ENCODE assay signal across 8 mouse cellular contexts in the genomic region with DNA sequence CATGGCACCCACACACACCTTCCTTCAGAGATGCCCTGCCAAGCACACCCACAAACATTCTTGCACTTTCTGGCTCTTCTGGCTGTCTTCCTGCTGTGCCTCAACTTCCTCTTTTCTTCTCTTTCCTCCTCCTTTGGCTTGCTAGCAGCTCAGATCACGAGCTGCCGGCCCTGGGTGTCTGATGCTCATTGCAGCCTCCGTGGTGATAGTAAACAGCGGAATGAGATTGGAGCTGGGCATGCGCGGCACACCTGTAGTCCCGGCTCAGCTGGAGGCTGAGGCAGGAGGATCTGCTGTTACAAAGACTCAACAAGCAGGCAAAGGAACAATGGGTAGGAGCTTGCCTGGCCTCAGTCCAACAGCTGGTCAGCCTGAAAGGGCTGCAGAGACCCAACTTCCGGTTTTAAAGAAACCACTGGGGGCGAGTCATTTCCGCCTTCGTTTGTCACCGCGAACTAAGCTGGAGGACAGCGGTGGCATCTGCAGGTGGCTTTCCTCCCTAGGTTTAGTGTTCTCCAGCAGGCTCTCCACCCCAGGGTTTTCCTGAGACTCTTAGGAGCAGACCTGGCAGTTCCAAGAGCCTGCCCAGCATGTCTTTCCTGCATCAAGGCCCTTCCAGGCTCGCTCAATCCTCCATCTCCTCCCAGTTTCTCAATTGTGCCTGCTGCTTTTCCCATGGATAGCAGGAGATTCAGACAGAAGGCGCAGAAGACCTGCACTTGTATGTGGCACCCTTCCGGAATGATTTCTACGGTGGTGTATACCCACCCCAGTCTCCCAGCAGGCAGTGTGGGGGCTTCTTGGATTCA. TPM values are rescaled to one million over a fixed set of nuclear protein-coding genes. Genes with fewer than 3 reads are reported as not detected.
DNase-seq lines count a peak whose midpoint lies in the region; ATAC-seq and TF ChIP-seq lines count a peak whose summit lies in the region.

No protein-coding gene starts in this region.

- no peaks in the 10 kb centered on the region for H3K27me3 ChIP-seq in heart, embryonic 16.5 days (ENCODE audit: control insufficient read depth, insufficient read depth, low read length)
- H3K27me3 ChIP-seq in splenic B cell, adult 2 months (ENCODE audit: control insufficient read depth, insufficient read depth, low read length, poor library complexity, severe bottlenecking), result no peaks in the 10 kb centered on the region

- no peak for TF ChIP-seq POLR2A in cortical plate, adult 2 months (IDR thresholded peaks at IDR 0.05; ENCODE audit: extremely low read depth, insufficient read depth, low read length)

- DNase-seq in right cerebral cortex, postnatal 14 days, result peak; percentile 44
- DNase-seq in right cerebral cortex, postnatal 36 days (ENCODE audit: low spot score in 2 of 2), result no peak
- peak; percentile 84 for DNase-seq in kidney, postnatal 10 days
- DNase-seq in splenic B cell, adult 2 months (ENCODE audit: low read depth, low spot score), result peak; percentile 89
- no peak for DNase-seq in cerebellum, adult 18-20 months

- H3K36me3 ChIP-seq in heart, embryonic 16.5 days (ENCODE audit: control insufficient read depth, insufficient read depth), result no peaks in the 10 kb centered on the region
- no peaks in the 10 kb centered on the region for H3K36me3 ChIP-seq in macrophage (ENCODE audit: inconsistent target)
- peaks cover 17% of the 10 kb centered on the region for H3K36me3 ChIP-seq in splenic B cell, adult 2 months (ENCODE audit: control insufficient read depth, insufficient read depth, low read length, poor library complexity, severe bottlenecking)

- H3K4me2 ChIP-seq in heart, embryonic 16.5 days (ENCODE audit: low read depth, low read length), result peak overlapping the region; percentile 66; the same call in 1 of the 2 replicates

- H3K27ac ChIP-seq in cortical plate, adult 2 months (ENCODE audit: insufficient read depth, low read length), result peak overlapping the region; percentile 72
- H3K27ac ChIP-seq in heart, embryonic 16.5 days (ENCODE audit: low read length), result peak overlapping the region; percentile 86
- H3K27ac ChIP-seq in macrophage, result peak overlapping the region; percentile 99

- no peak for TF ChIP-seq CTCF in cortical plate, adult 2 months (IDR thresholded peaks at IDR 0.05; ENCODE audit: extremely low read depth, insufficient read depth, low read length)

- WGBS in heart, embryonic 16.5 days, result 55% methylated on average over 18 of the region's 18 CpGs
- under 1% methylated on average over 18 of the region's 18 CpGs for WGBS in macrophage (ENCODE audit: missing documents)

- peaks cover 2% of the 10 kb centered on the region; the same call in 1 of the 2 replicates for H3K4me1 ChIP-seq in cortical plate, adult 2 months (ENCODE audit: control insufficient read depth, insufficient read depth, low read length)
- peaks cover 33% of the 10 kb centered on the region for H3K4me1 ChIP-seq in heart, embryonic 16.5 days (ENCODE audit: control insufficient read depth, insufficient read depth, low read length)

- H3K9ac ChIP-seq in heart, embryonic 16.5 days (ENCODE audit: low read length), result peak overlapping the region; percentile 32

- H3K79me2 ChIP-seq in macrophage (ENCODE audit: inconsistent target), result peaks cover 32% of the 10 kb centered on the region

- H3K9me3 ChIP-seq in heart, embryonic 16.5 days (replicated peaks; ENCODE audit: control insufficient read depth, low read length), result no peaks in the 10 kb centered on the region

- no peak for ATAC-seq in heart, embryonic 16.5 days (replicated peaks; ENCODE audit: extremely low read depth, insufficient read depth, low FRiP score)

- H3K4me3 ChIP-seq in cortical plate, adult 2 months (ENCODE audit: insufficient read depth, low read length), result no peak overlapping the region
- no peak overlapping the region; the same call in 1 of the 2 replicates for H3K4me3 ChIP-seq in heart, embryonic 16.5 days (ENCODE audit: low read length)
- peak overlapping the region; percentile 84 for H3K4me3 ChIP-seq in macrophage (ENCODE audit: inconsistent target)

RNA-seq across cellular contexts. Expression of a gene that starts 6.0 kb away (rescaled TPM):
- 18.8 and 18.9 TPM in 2 replicates for polyA plus RNA-seq in cortical plate, adult 2 months (2012; rRNA removed)
- polyA plus RNA-seq in heart, embryonic 16.5 days (2015; fragmentation: Nextera tagmentation; extraction: Ambion mirVana), result 5.9 and 7.7 TPM in 2 replicates
- total RNA-seq in macrophage (2018; cell fraction: chromatin; rRNA removed), result 100 to 1,000 TPM in 4 of 26 experiments, 10 to 100 TPM in 22; 11.4 to 143 (median 27.8) TPM
- 100 to 1,000 TPM in 21 of 26 experiments, 10 to 100 TPM in 5; 24.8 to 255 (median 150) TPM for total RNA-seq in macrophage (2018; cell fraction: cytosol; rRNA removed)
- 100 to 1,000 TPM in 9 of 26 experiments, 10 to 100 TPM in 17; 28.0 to 273 (median 87.4) TPM for total RNA-seq in macrophage (2018; cell fraction: nucleus; rRNA removed)
- polyA plus RNA-seq in macrophage (2018), result 113 to 171 TPM (median 117 TPM) in 3 replicates

Comparison
In these comparisons a context has a peak if more than half of its experiments do, and no peak if none do; other contexts are left out.
1. DNase-seq: peak in right cerebral cortex, postnatal 14 days (single experiment), kidney, postnatal 10 days (single experiment) and splenic B cell, adult 2 months (single experiment); none in right cerebral cortex, postnatal 36 days (0 of 2) and cerebellum, adult 18-20 months (0 of 2).
2. Peak in every context shown above with its lines, with median percentiles within 50 percentile points of each other: H3K27ac ChIP-seq.